ENCODE assay signal across 8 mouse cellular contexts in the genomic region with DNA sequence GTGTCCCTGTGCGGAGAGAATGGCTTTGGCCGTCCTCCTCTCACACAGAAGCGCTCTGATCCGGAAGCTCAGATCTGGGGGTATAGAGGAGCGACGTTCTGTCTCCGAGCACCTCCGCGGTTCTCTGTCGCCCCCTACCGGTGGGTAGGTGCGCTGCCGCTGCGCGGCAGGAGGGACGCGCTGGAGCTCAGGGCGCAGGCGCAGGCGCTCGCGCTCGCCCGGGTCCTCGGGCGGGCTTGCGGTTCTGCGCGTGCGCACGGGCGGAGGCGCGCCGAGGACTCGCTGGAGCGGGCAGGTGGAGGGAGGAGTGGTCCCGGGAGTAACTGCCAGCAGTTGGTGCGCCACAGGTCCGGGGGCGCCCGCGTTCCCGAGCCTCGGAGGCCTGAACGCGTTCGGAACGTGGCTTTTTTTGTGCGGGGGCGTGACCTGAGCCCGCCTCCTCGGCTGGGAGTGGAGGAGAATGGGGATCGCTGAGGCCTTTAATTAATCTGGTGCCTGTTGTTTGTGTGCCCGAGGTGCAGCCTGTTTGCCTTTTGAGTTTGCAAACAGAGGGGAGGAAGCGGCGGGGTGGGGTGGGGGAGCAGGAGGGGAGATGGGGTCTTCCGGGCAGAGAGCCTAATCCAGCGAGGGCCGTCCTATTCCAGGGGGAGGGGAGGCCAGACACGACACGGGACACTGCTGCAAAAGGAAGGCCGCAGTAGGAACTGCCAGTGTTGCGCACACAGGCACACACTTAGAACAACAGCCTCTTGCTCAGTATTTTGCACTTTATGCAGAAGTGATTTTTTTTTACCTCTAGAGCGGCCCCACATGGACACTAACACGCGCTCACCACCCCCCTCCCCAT. TPM values are rescaled to one million over a fixed set of nuclear protein-coding genes. Genes with fewer than 3 reads are reported as not detected.
DNase-seq lines count a peak whose midpoint lies in the region; ATAC-seq and TF ChIP-seq lines count a peak whose summit lies in the region.

A gene (plus strand): TSS at position 212 of the 847 bp plus-strand sequence.

- H3K79me2 ChIP-seq in liver, adult 2 months (ENCODE audit: control insufficient read depth, insufficient read depth, low read length), result no peaks in the 10 kb centered on the region
- H3K79me2 ChIP-seq in myocyte (ENCODE audit: control insufficient read depth, insufficient read depth), result no peaks in the 10 kb centered on the region

- H3K27me3 ChIP-seq in heart, embryonic 11.5 days (ENCODE audit: control insufficient read depth, insufficient read depth, low read length), result no peaks in the 10 kb centered on the region
- H3K27me3 ChIP-seq in kidney, embryonic 16.5 days (ENCODE audit: insufficient read depth, low read length), result no peaks in the 10 kb centered on the region
- no peaks in the 10 kb centered on the region for H3K27me3 ChIP-seq in liver, adult 2 months (ENCODE audit: control insufficient read depth, insufficient read depth, low read length)
- peaks cover 11% of the 10 kb centered on the region for H3K27me3 ChIP-seq in myocyte (ENCODE audit: control insufficient read depth, insufficient read depth, insufficient read length)
- no peaks in the 10 kb centered on the region for H3K27me3 ChIP-seq in splenic B cell, adult 2 months (ENCODE audit: control insufficient read depth, insufficient read depth, low read length, poor library complexity, severe bottlenecking)

- H3K4me3 ChIP-seq in heart, embryonic 11.5 days (ENCODE audit: low read depth, low read length), result peak within 1 kb of the TSS; percentile 67
- peak within 1 kb of the TSS; percentile 66 for H3K4me3 ChIP-seq in kidney, embryonic 16.5 days (ENCODE audit: low read length)
- H3K4me3 ChIP-seq in liver, adult 2 months (ENCODE audit: insufficient read depth, low read depth, low read length), result peak within 1 kb of the TSS; percentile 86
- H3K4me3 ChIP-seq in myocyte, result peak within 1 kb of the TSS; percentile 31

- peak; percentile 96 for TF ChIP-seq CTCF in liver, adult 2 months (IDR thresholded peaks at IDR 0.05; ENCODE audit: low read depth, low read length)

- under 1% methylated on average over 67 of the region's 67 CpGs for WGBS in heart, embryonic 11.5 days (ENCODE audit: insufficient replicate concordance)
- under 1% methylated on average over 65 of the region's 67 CpGs for WGBS in kidney, embryonic 16.5 days
- 1% methylated on average over 67 of the region's 67 CpGs for WGBS in liver, adult 2 months

- peak within 1 kb of the TSS; percentile 46; the same call in 1 of the 2 replicates for H3K27ac ChIP-seq in heart, embryonic 11.5 days (ENCODE audit: low read depth, low read length)
- peak within 1 kb of the TSS; percentile 82 for H3K27ac ChIP-seq in kidney, embryonic 16.5 days (ENCODE audit: low read length)
- H3K27ac ChIP-seq in liver, adult 2 months (replicated peaks; ENCODE audit: insufficient read depth, low read depth, low read length), result peak within 1 kb of the TSS; percentile 47

- peak within 1 kb of the TSS; percentile 17 for H3ac ChIP-seq in myocyte (ENCODE audit: control insufficient read depth, insufficient read length)

- H3K4me2 ChIP-seq in heart, embryonic 11.5 days, result peak within 1 kb of the TSS; percentile 91
- peak within 1 kb of the TSS; percentile 85 for H3K4me2 ChIP-seq in kidney, embryonic 16.5 days (replicated peaks; ENCODE audit: low read depth, low read length)
- H3K4me2 ChIP-seq in myocyte (ENCODE audit: low read depth), result peak within 1 kb of the TSS; percentile 94

- peaks cover 4% of the 10 kb centered on the region; the same call in 1 of the 2 replicates for H3K4me1 ChIP-seq in heart, embryonic 11.5 days (ENCODE audit: control insufficient read depth, insufficient read depth, low read length)
- peaks cover 6% of the 10 kb centered on the region for H3K4me1 ChIP-seq in kidney, embryonic 16.5 days (ENCODE audit: insufficient read depth, low read length)
- H3K4me1 ChIP-seq in liver, adult 2 months (ENCODE audit: control insufficient read depth, insufficient read depth, low read length), result no peaks in the 10 kb centered on the region

- peak within 1 kb of the TSS; percentile 86 for H3K9ac ChIP-seq in heart, embryonic 11.5 days (ENCODE audit: low read depth, low read length)
- peak within 1 kb of the TSS; percentile 85 for H3K9ac ChIP-seq in kidney, embryonic 16.5 days (replicated peaks; ENCODE audit: low read length)
- peak within 1 kb of the TSS; percentile 86 for H3K9ac ChIP-seq in liver, adult 2 months (ENCODE audit: low read depth, low read length)

- peak; percentile 98 for ATAC-seq in erythroblast, adult 5-6 weeks (replicated peaks; ENCODE audit: low FRiP score, poor library complexity, severe bottlenecking)
- peak; percentile 91 for ATAC-seq in heart, embryonic 11.5 days (replicated peaks; ENCODE audit: insufficient number of reproducible peaks, low FRiP score, low TSS enrichment)
- peak; percentile 96 for ATAC-seq in kidney, embryonic 16.5 days (ENCODE audit: low FRiP score, low TSS enrichment)

- TF ChIP-seq POLR2A in liver, adult 2 months (IDR thresholded peaks at IDR 0.05; ENCODE audit: extremely low read depth, insufficient read depth, low read length), result no peak; the same call in 1 of the 2 replicates
- peak; percentile 63 for TF ChIP-seq POLR2A in myocyte (IDR thresholded peaks at IDR 0.05; ENCODE audit: insufficient read length, low read depth)

- DNase-seq in B cell, adult 2 months, result peak; percentile 93 to 95
- DNase-seq in brain, adult 2 months (ENCODE audit: low read depth, low spot score), result peak; percentile 95
- DNase-seq in liver, adult 2 months (ENCODE audit: extremely low read depth, low read depth, low spot score), result peak; percentile 74
- peak; percentile 97 for DNase-seq in splenic B cell, adult 2 months (ENCODE audit: low read depth, low spot score)

- H3K36me3 ChIP-seq in heart, embryonic 11.5 days (ENCODE audit: control insufficient read depth, insufficient read depth, low read length), result no peaks in the 10 kb centered on the region
- no peaks in the 10 kb centered on the region for H3K36me3 ChIP-seq in kidney, embryonic 16.5 days (ENCODE audit: insufficient read depth, low read length)
- no peaks in the 10 kb centered on the region for H3K36me3 ChIP-seq in liver, adult 2 months (ENCODE audit: control insufficient read depth, insufficient read depth, low read length)
- no peaks in the 10 kb centered on the region for H3K36me3 ChIP-seq in myocyte (ENCODE audit: control insufficient read depth, insufficient read depth)
- no peaks in the 10 kb centered on the region for H3K36me3 ChIP-seq in splenic B cell, adult 2 months (ENCODE audit: control insufficient read depth, insufficient read depth, low read length, poor library complexity, severe bottlenecking)

- H3K9me3 ChIP-seq in heart, embryonic 11.5 days (replicated peaks; ENCODE audit: control insufficient read depth, low read length), result no peaks in the 10 kb centered on the region
- no peaks in the 10 kb centered on the region for H3K9me3 ChIP-seq in kidney, embryonic 16.5 days (ENCODE audit: low read length)

TF ChIP-seq in myocyte, 11 proteins besides CTCF, POLR2A, EP300 and RAD21:
- TF ChIP-seq POLR2AphosphoS2 (IDR thresholded peaks at IDR 0.05; ENCODE audit: insufficient read length, low read depth) (peak; percentile 23), MAX (IDR thresholded peaks at IDR 0.05; ENCODE audit: low read depth) (no peak), MYOG (IDR thresholded peaks at IDR 0.05; ENCODE audit: control insufficient read depth in 1 of 3, insufficient read depth in 1 of 3, insufficient read length in 2 of 3, low read depth in 2 of 3) (no peak), REST (IDR thresholded peaks at IDR 0.05; ENCODE audit: insufficient read depth, insufficient read length) (no peak), MYOD1 (IDR thresholded peaks at IDR 0.05; ENCODE audit: control insufficient read depth in 1 of 3, insufficient read length in 2 of 3, low read depth in 2 of 3) (peak in 1 of 3 experiments; percentile 49)

RNA-seq across cellular contexts. Expression of the gene that starts here (rescaled TPM):
- total RNA-seq in erythroblast, adult 5-6 weeks (2015; ENCODE audit: low replicate concordance), result 8.2 and 18.3 TPM in 2 replicates
- 1.4 and 4.3 TPM in 2 replicates for total RNA-seq in erythroblast, adult 5-6 weeks (2017; ENCODE audit: low replicate concordance)
- polyA plus RNA-seq in heart, embryonic 11.5 days (2014; fragmentation: Nextera tagmentation; extraction: Ambion mirVana), result 30.1 and 34.9 TPM in 2 replicates
- polyA plus RNA-seq in kidney, embryonic 16.5 days (2015; fragmentation: Nextera tagmentation; extraction: Ambion mirVana), result 56.0 and 61.3 TPM in 2 replicates
- 11.2 and 13.2 TPM in 2 replicates for total RNA-seq in liver, adult 2 months (2014; rRNA removed)
- 30.9 and 33.7 TPM in 2 replicates for polyA plus RNA-seq in liver, adult 2 months (2012; rRNA removed)
- polyA plus RNA-seq in myocyte (2012; fragmentation: generic; extraction: Trizol), result 11.5 TPM

Comparison
In these comparisons a context has a peak if more than half of its experiments do, and no peak if none do; other contexts are left out.
1. Peak in every context shown above with its lines: DNase-seq, ATAC-seq, H3K4me3 ChIP-seq and H3K27ac ChIP-seq.
2. H3K4me3 ChIP-seq: peak in every context shown above with its lines; median percentile 86 in liver, adult 2 months; 67 in heart, embryonic 11.5 days; 66 in kidney, embryonic 16.5 days; 31 in myocyte.